Mouse (Mus musculus) midbrain, embryonic 14.5 days (tissue): Measurements from ENCODE around the gene Cep170. TPM values are rescaled to one million over a fixed set of nuclear protein-coding genes. Genes with fewer than 3 reads are reported as not detected.
A peak's percentile ranks its signal among the peaks of the same experiment; 100 is the strongest.
"Not testable (repeated sequence)": the region's sequence is repeated elsewhere in the genome, so short reads cannot be mapped to it uniquely, and the experiment has no call there.

Experiments
- ATAC-seq: fragments of 200-750 bp; cut with Nextera tagmentation; 2 replicates; pipeline ENCODE4 v1.8.0; 2017; ENCODE audit warnings: moderate number of reproducible peaks, moderate library complexity; ENCODE audit not compliant: low FRiP score, low TSS enrichment
- DNase-seq: peaks from one replicate; pipeline ENCODE4 v3.0.0-alpha.2; 2015
- H3K27ac ChIP-seq: fragments of 300-500 bp; sonication (generic); replicated peaks from 2 replicates; pipeline ENCODE4 v1.5.1; 2014; ENCODE audit warnings: mild to moderate bottlenecking, low read depth, low read length, moderate library complexity
- H3K27me3 ChIP-seq: fragments of 300-500 bp; sonication (generic); 2 replicates; pipeline ENCODE4 v1.6.1; 2014; ENCODE audit warnings: low read length, control low read depth, mixed read lengths; ENCODE audit not compliant: control insufficient read depth, insufficient read depth
- H3K36me3 ChIP-seq: fragments of 300-500 bp; sonication (generic); 2 replicates; pipeline ENCODE4 v1.6.1; 2014; ENCODE audit warnings: low read length, control low read depth; ENCODE audit not compliant: control insufficient read depth, insufficient read depth
- H3K4me1 ChIP-seq: fragments of 300-500 bp; sonication (generic); 2 replicates; pipeline ENCODE4 v1.6.1; 2014; ENCODE audit warnings: mild to moderate bottlenecking, antibody characterized with exemption, low read length, control low read depth; ENCODE audit not compliant: control insufficient read depth, insufficient read depth
- H3K4me2 ChIP-seq: fragments of 300-500 bp; sonication (generic); 2 replicates; pipeline ENCODE4 v1.6.1; 2014; ENCODE audit warnings: mild to moderate bottlenecking, low read length, moderate library complexity
- H3K4me3 ChIP-seq: fragments of 300-500 bp; sonication (generic); replicated peaks from 2 replicates; pipeline ENCODE4 v1.5.1; 2014; ENCODE audit warnings: low read depth, low read length
- H3K9ac ChIP-seq: fragments of 300-500 bp; sonication (generic); replicated peaks from 2 replicates; pipeline ENCODE4 v1.6.1; 2014; ENCODE audit warnings: mild to moderate bottlenecking, low read length, moderate library complexity
- H3K9me3 ChIP-seq: fragments of 300-500 bp; sonication (generic); 2 replicates; pipeline ENCODE4 v1.6.1; 2016; ENCODE audit warnings: low read length, control low read depth, mixed read lengths; ENCODE audit not compliant: control insufficient read depth
- WGBS: fragments of 180-500 bp; shearing (Covaris S2); extraction: QIAGEN DNeasy Blood & Tissue Kit; methylation state at CpG from one replicate; pipeline ENCODE4 v1.1.7; 2014; 5-methylcytosine and 5-hydroxymethylcytosine counted together
- polyA plus RNA-seq: library from polyadenylated mRNA; unstranded; fragments of >200 nt; fragmentation: Nextera tagmentation; extraction: Ambion mirVana; gene quantifications from 2 replicates; pipeline ENCODE4 v1.2.1, GENCODE M21; 2014

Cep170 gene
- polyA plus RNA-seq, 1 experiment from 2014 or later, result 182 TPM

DNA sequence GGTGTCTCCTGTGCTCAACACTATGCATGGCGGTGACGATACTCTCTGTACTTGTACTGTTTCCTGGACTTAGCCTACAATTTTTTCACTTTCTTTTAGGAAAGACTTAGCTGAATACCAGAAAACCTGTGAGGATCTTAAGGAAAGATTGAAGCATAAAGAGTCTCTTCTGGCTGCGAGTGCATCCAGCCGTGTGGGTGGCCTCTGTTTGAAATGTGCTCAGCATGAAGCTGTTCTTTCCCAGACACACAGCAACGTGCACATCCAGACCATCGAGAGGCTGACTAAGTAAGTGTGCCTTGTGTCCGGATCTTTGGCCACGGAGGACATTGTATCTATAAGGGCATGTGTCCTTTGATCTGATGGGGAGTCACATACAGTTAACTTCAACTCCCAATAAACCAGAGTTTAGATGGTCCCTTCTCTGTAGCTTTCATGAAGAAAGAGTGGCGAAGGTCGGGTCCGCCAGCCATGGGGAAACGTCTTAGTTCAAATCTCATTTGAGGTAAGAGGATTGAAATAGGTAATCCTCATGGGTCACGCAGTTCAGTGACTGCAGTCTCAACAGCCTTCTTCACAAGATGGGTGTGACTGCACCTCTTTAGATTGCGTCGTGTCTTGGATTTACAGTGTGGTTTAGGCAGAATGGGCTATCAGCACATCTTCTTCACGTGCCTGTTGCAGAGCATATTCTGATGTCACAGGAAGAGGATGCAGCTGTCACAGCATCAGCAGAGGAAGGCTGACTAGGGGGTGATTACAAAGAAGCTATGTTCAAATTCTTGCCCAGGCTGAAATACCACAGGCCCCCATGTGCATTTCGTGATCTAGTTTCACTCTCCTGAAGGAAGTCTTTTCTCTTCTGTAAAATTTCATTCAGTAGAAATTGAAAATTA lies 31.5 kb upstream of the Cep170 start:
- Histone ChIP-seq H3K27me3 (no peaks in the 10 kb centered on the region), H3K9me3 (no peaks in the 10 kb centered on the region), H3K4me1 (no peaks in the 10 kb centered on the region), H3K4me2 (no peak overlapping the region), H3K4me3 (no peak overlapping the region), H3K36me3 (0 out of 2 replicates have a peak, but pooled peaks cover 10% of the 10 kb centered on the region), H3K9ac (no peak overlapping the region), H3K27ac (no peak overlapping the region)
- DNase-seq (no peak), ATAC-seq (no peak)
- 52% methylated on average over 17 of the region's 17 CpGs for WGBS

DNA sequence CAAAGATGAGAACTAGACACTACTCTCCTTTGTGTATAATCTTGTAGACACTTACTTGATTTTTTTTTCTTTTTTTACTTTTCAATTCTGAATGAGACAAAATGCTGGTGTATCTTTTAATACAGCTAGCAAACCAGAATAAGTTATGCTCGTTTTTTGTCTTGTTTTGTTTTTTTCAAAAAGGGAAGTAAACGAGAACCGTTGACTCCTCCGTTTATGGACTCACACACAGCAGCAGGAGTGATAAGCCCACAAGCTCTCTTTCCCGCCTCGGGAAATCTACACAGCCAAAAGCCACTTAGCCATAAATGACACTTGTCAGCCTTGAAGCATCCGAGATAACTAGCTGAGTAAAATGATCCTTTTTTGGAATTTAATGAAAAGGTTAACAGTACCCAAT lies 22.7 kb upstream of the Cep170 start:
- ATAC-seq, H3K9ac ChIP-seq, DNase-seq, H3K27me3 ChIP-seq, H3K27ac ChIP-seq, H3K4me3 ChIP-seq, H3K4me2 ChIP-seq, H3K4me1 ChIP-seq, H3K9me3 ChIP-seq, H3K36me3 ChIP-seq: not testable (repeated sequence)
- WGBS, result 72% methylated on average over 7 of the region's 7 CpGs

DNA sequence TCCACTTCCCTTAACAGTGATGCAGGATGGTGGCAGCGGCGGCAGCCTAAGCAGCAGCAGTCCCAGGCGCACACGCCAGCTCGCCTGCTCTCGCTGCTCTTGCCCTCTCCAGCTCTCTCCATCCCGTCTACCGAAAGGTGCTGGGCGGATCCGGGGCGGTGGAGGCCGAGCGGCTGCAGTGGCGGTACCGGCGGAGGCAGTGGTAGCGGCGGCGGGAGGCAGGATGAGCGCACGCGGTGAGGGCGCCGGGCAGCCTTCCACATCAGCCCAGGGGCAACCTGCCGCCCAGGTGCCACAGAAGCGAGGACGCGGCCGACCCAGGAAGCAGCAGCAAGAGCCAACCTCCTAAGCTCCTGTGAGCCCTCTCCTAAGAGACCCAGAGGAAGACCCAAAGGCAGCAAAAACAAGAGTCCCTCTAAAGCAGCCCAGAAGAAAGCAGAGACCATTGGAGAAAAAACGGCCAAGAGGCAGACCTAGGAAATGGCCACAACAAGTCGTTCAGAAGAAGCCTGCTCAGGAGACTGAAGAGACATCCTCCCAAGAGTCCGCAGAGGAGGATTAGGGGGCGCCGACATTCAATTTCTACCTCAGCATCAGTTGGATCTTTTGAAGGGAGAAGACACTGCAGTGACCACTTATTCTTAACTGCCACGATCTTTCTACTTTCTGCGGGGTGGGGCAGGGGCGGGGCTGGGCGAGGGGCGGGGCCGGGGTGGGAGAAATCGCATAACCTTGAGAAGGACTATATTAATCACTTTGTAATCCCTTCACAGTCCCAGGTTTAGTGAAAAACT lies 21.8 kb upstream of the Cep170 start:
- 3% methylated on average over 41 of the region's 41 CpGs for WGBS
- H3K9ac ChIP-seq, result peak overlapping the region; percentile 43; the same call in 1 of the 2 replicates
- H3K9me3 ChIP-seq, result no peaks in the 10 kb centered on the region
- DNase-seq (peak; percentile 49), ATAC-seq (no peak)
- peaks cover 4% of the 10 kb centered on the region for H3K27me3 ChIP-seq
- peak overlapping the region; percentile 63 for H3K4me2 ChIP-seq
- no peak overlapping the region for H3K27ac ChIP-seq
- peak overlapping the region; percentile 31 for H3K4me3 ChIP-seq
- H3K4me1 ChIP-seq, result 0 out of 2 replicates have a peak, but pooled peaks cover 3% of the 10 kb centered on the region
- H3K36me3 ChIP-seq, result 0 out of 2 replicates have a peak, but pooled peaks cover 5% of the 10 kb centered on the region

DNA sequence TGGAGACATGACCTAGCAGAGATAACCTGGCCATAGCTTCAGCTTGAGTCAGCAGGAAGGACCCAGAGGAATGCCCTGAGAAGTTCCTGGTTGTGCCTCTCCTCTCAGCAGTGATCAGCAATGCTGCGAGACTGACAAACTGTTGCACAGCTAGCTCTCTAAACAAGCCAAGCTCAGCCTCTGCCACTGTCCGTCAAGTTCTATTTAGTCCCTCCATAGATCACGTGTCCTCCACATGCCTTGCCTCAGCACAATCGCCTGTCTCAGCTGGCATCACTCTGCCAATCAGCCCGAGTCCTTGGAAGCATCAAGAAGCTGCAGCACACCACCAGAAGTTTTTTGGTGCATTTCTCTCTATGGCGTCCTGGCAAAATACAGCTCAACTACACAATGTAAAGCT lies 21.0 kb upstream of the Cep170 start:
- Histone ChIP-seq H3K9me3 (no peaks in the 10 kb centered on the region), H3K9ac (no peak overlapping the region), H3K36me3 (0 out of 2 replicates have a peak, but pooled peaks cover 5% of the 10 kb centered on the region), H3K4me1 (0 out of 2 replicates have a peak, but pooled peaks cover 3% of the 10 kb centered on the region), H3K27ac (no peak overlapping the region), H3K4me2 (no peak overlapping the region; the same call in 1 of the 2 replicates), H3K4me3 (peak overlapping the region; percentile 31; the same call in 1 of the 2 replicates), H3K27me3 (peaks cover 4% of the 10 kb centered on the region)
- WGBS, result 48% methylated on average over 6 of the region's 6 CpGs
- DNase-seq (peak; percentile 12), ATAC-seq (no peak)

DNA sequence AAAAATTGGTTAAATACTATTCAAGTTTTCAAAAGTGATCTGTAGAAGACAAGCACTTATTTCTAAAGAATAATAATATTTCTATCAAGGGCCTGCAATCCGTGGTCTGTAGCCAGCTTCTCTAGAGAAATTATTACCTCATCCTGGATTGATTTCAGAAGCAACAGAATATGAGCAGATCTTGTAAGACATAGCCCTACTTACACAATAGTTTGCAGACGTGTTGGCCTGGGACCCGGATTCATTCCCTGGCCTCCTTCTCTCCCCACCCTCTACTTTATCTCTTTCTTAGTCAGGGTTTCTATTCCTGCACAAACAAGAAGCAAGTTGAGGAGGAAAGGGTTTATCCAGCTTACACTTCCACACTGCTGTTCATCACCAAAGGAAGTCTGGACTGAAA lies 20.1 kb upstream of the Cep170 start:
- no peak for ATAC-seq
- Histone ChIP-seq H3K4me3 (no peak overlapping the region), H3K27ac (no peak overlapping the region), H3K9me3 (no peaks in the 10 kb centered on the region), H3K36me3 (peaks cover 9% of the 10 kb centered on the region; the same call in 1 of the 2 replicates), H3K9ac (no peak overlapping the region), H3K4me1 (0 out of 2 replicates have a peak, but pooled peaks cover 3% of the 10 kb centered on the region), H3K27me3 (peaks cover 4% of the 10 kb centered on the region), H3K4me2 (no peak overlapping the region)
- WGBS, result 92% methylated on average over 3 of the region's 3 CpGs
- DNase-seq, result no peak

DNA sequence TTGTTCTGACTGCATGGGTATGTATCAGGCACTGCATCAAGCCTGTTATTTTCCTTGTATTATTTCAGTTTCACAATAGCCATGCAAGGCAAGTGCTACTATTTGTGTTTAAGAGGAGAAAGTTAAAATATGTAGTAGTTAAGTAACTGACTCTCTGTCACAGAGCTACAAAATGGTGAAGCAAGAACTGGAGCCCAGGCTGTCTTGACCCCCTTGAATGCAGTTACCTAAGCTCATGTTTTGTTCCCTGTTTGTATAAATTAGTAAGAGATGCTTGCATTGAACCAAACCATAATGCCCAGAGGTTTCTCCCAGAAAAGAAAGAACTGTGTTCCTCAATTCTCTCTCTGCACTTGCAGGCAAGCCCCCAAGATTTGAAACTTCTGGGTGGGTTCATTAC lies 19.4 kb upstream of the Cep170 start:
- Histone ChIP-seq H3K36me3 (peaks cover 13% of the 10 kb centered on the region; the same call in 1 of the 2 replicates), H3K9me3 (no peaks in the 10 kb centered on the region), H3K9ac (no peak overlapping the region), H3K4me2 (no peak overlapping the region), H3K27me3 (peaks cover 4% of the 10 kb centered on the region), H3K4me3 (no peak overlapping the region), H3K27ac (no peak overlapping the region), H3K4me1 (0 out of 2 replicates have a peak, but pooled peaks cover 3% of the 10 kb centered on the region)
- DNase-seq (no peak), ATAC-seq (no peak)

DNA sequence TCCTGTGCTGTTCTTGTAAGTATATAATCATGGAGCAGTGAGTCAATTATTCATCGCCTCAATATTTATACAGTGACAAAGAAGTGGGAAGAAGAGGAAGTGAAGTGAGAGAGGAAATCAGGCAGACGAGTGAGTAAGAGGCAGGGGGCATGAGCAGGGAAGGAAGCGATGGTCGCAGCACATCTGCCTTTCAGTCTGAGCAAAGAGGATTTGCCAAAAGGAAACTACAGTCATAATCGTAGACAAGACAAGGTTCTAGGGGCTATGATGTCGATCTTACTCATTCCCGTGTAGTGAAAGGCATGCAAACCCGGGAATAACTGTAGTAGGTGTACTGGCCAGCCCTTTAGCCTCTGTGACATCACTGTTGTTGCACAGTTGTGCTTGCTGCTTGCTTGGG lies 18.7 kb upstream of the Cep170 start:
- H3K27me3 ChIP-seq, result peaks cover 4% of the 10 kb centered on the region
- DNase-seq (no peak), ATAC-seq (no peak)
- WGBS, result 87% methylated on average over 8 of the region's 8 CpGs
- H3K4me1 ChIP-seq, result 0 out of 2 replicates have a peak, but pooled peaks cover 3% of the 10 kb centered on the region
- H3K4me2 ChIP-seq, result no peak overlapping the region
- H3K36me3 ChIP-seq, result peaks cover 13% of the 10 kb centered on the region; the same call in 1 of the 2 replicates
- H3K9ac ChIP-seq, result no peak overlapping the region
- no peaks in the 10 kb centered on the region for H3K9me3 ChIP-seq
- no peak overlapping the region for H3K4me3 ChIP-seq
- H3K27ac ChIP-seq, result no peak overlapping the region

DNA sequence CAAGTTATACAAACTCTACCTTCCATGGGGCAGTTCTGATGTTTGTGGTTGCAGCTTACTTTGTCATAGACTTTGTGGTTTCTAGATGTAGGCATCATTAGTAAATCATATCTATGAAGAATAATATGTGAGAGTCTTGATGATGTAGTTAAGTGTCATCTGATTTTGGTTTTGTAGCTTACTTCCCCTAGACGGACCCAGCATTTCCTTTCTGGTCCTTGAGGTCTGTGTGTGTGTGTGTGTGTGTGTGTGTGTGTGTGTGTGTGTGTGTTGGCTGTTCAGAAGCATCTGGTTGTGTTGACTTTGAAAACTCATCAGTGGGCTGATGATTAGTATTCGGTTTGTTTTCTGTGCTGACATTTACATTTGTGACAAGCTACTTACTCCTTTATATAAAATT lies 18.2 kb upstream of the Cep170 start:
- 93% methylated on average over 2 of the region's 2 CpGs for WGBS

More for the DNA sequence above, 18.2 kb upstream of the Cep170 start:
- Histone ChIP-seq H3K27ac (no peak overlapping the region), H3K4me2 (no peak overlapping the region), H3K4me3 (no peak overlapping the region), H3K4me1 (0 out of 2 replicates have a peak, but pooled peaks cover 3% of the 10 kb centered on the region), H3K9me3 (no peaks in the 10 kb centered on the region), H3K9ac (no peak overlapping the region), H3K36me3 (peaks cover 13% of the 10 kb centered on the region; the same call in 1 of the 2 replicates), H3K27me3 (peaks cover 4% of the 10 kb centered on the region)
- ATAC-seq (no peak), DNase-seq (no peak)
